Mouse (Mus musculus): ENCODE results near the gene Smarcb1. TPM values are rescaled to one million over a fixed set of nuclear protein-coding genes. Genes with fewer than 3 reads are reported as not detected.

The Smarcb1 gene
- total RNA-seq (2012; rRNA removed) (94.9 and 101 TPM in 2 replicates), total RNA-seq (2014; rRNA removed) (76.2 and 82.3 TPM in 2 replicates), polyA plus RNA-seq (2012; ENCODE audit: insufficient read length, low read depth) (95.6 and 96.0 TPM in 2 replicates)

DNA sequence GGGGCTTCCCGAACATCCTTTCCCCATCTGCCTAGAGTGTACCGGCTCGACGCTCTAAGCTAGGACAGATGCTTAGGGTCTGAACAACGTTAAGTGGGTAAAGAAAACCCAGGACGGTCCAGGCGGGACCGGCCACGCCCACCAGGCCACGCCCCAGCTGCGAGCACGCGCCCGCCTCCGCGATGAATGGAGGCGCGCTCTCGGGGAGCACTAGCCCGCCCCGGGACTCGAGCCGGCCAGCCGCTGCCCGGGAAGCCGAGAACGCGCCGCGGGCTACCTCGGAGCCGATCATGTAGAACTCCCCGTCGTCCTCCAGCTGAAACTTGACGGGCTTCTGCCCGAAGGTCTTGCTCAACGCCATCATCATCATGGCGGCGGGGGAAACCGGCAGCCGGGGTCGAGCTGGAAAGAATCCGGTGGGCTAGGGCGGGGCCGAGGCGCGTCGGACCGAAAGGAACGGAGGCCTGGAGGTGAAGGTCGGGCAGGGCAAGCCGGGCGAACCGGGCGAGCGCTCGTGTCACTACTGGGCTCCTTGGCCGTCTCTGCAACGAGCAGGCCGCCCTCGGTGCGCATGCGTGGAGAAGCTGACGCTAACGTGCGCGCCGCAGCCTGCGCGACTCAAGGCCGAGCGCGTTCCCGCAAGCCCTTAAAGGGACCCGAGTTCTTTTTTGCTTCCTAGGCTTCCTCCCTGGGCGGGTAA lies at the start of gene Smarcb1:
TSS of gene Smarcb1 (minus strand) at position 592 of the 700 bp plus-strand sequence.
- dilution Hi-C loops (cut with MboI; ENCODE audit: extremely low pct_ligation_motif_present, extremely low pct_unique_long_range_greater_than_20kb, low sequenced_read_pairs), result no loop called here
- Histone ChIP-seq H3K4me1 (ENCODE audit: control insufficient read depth in 1 of 2, insufficient read depth in 2 of 2) (peaks cover 3 to 40% of the 10 kb centered on the region in 2 experiments; a peak in 3 of 4 replicates), H3K9me3 (replicated peaks; ENCODE audit: low read length) (no peaks in the 10 kb centered on the region), H3K4me2 (ENCODE audit: insufficient read depth, low read depth, poor library complexity, severe bottlenecking) (peak within 1 kb of the TSS; percentile 83), H3K36me3 (replicated peaks in 1 of 2; ENCODE audit: control insufficient read depth in 1 of 2, insufficient read depth in 1 of 2, low read length in 1 of 2) (peaks cover 6 to 42% of the 10 kb centered on the region in 2 experiments), H3K27ac (ENCODE audit: insufficient read depth, low read depth) (peak within 1 kb of the TSS; percentile 87), H3K79me2 (replicated peaks; ENCODE audit: control insufficient read depth, extremely low read depth, insufficient read depth, poor library complexity, severe bottlenecking) (peaks cover 34% of the 10 kb centered on the region), H3K27me3 (replicated peaks) (no peaks in the 10 kb centered on the region), H3K9ac (ENCODE audit: insufficient read depth, low read depth) (peak within 1 kb of the TSS; percentile 97), H3K4me3 (replicated peaks in 1 of 3; ENCODE audit: low read depth in 2 of 3, low read length in 2 of 3, poor library complexity in 1 of 3) (peak within 1 kb of the TSS; percentile 65 to 92 (median 82))
- peak; percentile 91 for DNase-seq (ENCODE audit: extremely low read depth)
- TF ChIP-seq MYC (IDR thresholded peaks at IDR 0.05; ENCODE audit: low read depth, low read length) (0 out of 2 replicates have a peak, but pooled peaks have one; percentile 45), CHD1 (IDR thresholded peaks at IDR 0.05; ENCODE audit: low read depth, low read length) (0 out of 2 replicates have a peak, but pooled peaks have one; percentile 46), HCFC1 (IDR thresholded peaks at IDR 0.05; ENCODE audit: low read depth, low read length) (peak; percentile 72), TCF12 (IDR thresholded peaks at IDR 0.05; ENCODE audit: low read depth, low read length) (peak; percentile 63; the same call in 1 of the 2 replicates), EP300 (IDR thresholded peaks at IDR 0.05; ENCODE audit: low read length) (no peak), MXI1 (IDR thresholded peaks at IDR 0.05; ENCODE audit: low read depth, low read length) (peak; percentile 83), ZNF384 (IDR thresholded peaks at IDR 0.05; ENCODE audit: low read depth, low read length) (no peak), NELFE (IDR thresholded peaks at IDR 0.05; ENCODE audit: low read depth, low read length) (peak; percentile 88), ETS1 (conservative IDR thresholded peaks at IDR 0.05; ENCODE audit: low read depth, low read length) (no peak), POLR2A (IDR thresholded peaks at IDR 0.05; ENCODE audit: low read depth, low read length) (peak; percentile 85), MAFK (IDR thresholded peaks at IDR 0.05; ENCODE audit: insufficient replicate concordance, low read length) (no peak), BHLHE40 (IDR thresholded peaks at IDR 0.05; ENCODE audit: low read depth, low read length) (0 out of 2 replicates have a peak, but pooled peaks have one; percentile 14), SIN3A (IDR thresholded peaks at IDR 0.05; ENCODE audit: low read length) (peak; percentile 66), SMC3 (IDR thresholded peaks at IDR 0.05; ENCODE audit: low read depth, low read length) (no peak; the same call in 1 of the 2 replicates), ZMIZ1 (IDR thresholded peaks at IDR 0.05; ENCODE audit: low read depth, low read length) (peak; percentile 77; the same call in 1 of the 2 replicates), MAZ (IDR thresholded peaks at IDR 0.05; ENCODE audit: low read depth, low read length) (no peak), JUND (conservative IDR thresholded peaks at IDR 0.05; ENCODE audit: low read depth, low read length) (no peak), POLR2AphosphoS2 (IDR thresholded peaks at IDR 0.05; ENCODE audit: low read depth, low read length) (peak; percentile 62; the same call in 1 of the 2 replicates), MAX (IDR thresholded peaks at IDR 0.05; ENCODE audit: low read length) (peak; percentile 14), E2F4 (IDR thresholded peaks at IDR 0.05; ENCODE audit: insufficient replicate concordance, low read depth, low read length) (no peak), TBP (conservative IDR thresholded peaks at IDR 0.05; ENCODE audit: low read depth, low read length) (no peak), NRF1 (IDR thresholded peaks at IDR 0.05; ENCODE audit: low read depth, low read length) (peak; percentile 98)
- in situ Hi-C loops (cut with MboI; ENCODE audit: low pct_ligation_motif_present, low pct_unique_long_range_greater_than_20kb, low sequenced_read_pairs), result no loop called here
